Mouse (Mus musculus) intestine, embryonic 16.5 days (tissue): ENCODE measurements around the gene Xrra1. TPM values are rescaled to one million over a fixed set of nuclear protein-coding genes. Genes with fewer than 3 reads are reported as not detected.
A peak's percentile ranks its signal among the peaks of the same experiment; 100 is the strongest.
"Not testable (repeated sequence)": the region's sequence is repeated elsewhere in the genome, so short reads cannot be mapped to it uniquely, and the experiment has no call there.

ENCODE experiments used
- ATAC-seq: fragments of 200-750 bp; cut with Nextera tagmentation; 2 replicates; pipeline ENCODE4 v1.8.0; 2017; ENCODE audit warnings: moderate TSS enrichment, moderate library complexity
- H3K27ac ChIP-seq: fragments of 300-500 bp; sonication (generic); 2 replicates; pipeline ENCODE4 v1.5.1; 2014; ENCODE audit warnings: mild to moderate bottlenecking, low read length
- H3K27me3 ChIP-seq: fragments of 300-500 bp; sonication (generic); replicated peaks from 2 replicates; pipeline ENCODE4 v1.6.1; 2014; ENCODE audit warnings: low read length, control low read depth, mixed read lengths; ENCODE audit not compliant: control insufficient read depth, insufficient read depth
- H3K36me3 ChIP-seq: fragments of 300-500 bp; sonication (generic); 2 replicates; pipeline ENCODE4 v1.6.1; 2014; ENCODE audit warnings: low read length, control low read depth; ENCODE audit not compliant: control insufficient read depth, insufficient read depth
- H3K4me1 ChIP-seq: fragments of 300-500 bp; sonication (generic); 2 replicates; pipeline ENCODE4 v1.6.1; 2014; ENCODE audit warnings: low read length, control low read depth, mixed read lengths; ENCODE audit not compliant: control insufficient read depth, insufficient read depth
- H3K4me2 ChIP-seq: fragments of 300-500 bp; sonication (generic); 2 replicates; pipeline ENCODE4 v1.6.1; 2014; ENCODE audit warnings: low read depth, low read length, control low read depth
- H3K4me3 ChIP-seq: fragments of 300-500 bp; sonication (generic); 2 replicates; pipeline ENCODE4 v1.5.1; 2014; ENCODE audit warnings: mild to moderate bottlenecking, low read length
- H3K9ac ChIP-seq: fragments of 300-500 bp; sonication (generic); 2 replicates; pipeline ENCODE4 v1.6.1; 2014; ENCODE audit warnings: low read depth, low read length
- H3K9me3 ChIP-seq: fragments of 300-500 bp; sonication (generic); 2 replicates; pipeline ENCODE4 v1.6.1; 2016; ENCODE audit warnings: low read length, control low read depth; ENCODE audit not compliant: control insufficient read depth
- WGBS: fragments of 180-500 bp; shearing (Covaris S2); extraction: QIAGEN DNeasy Blood & Tissue Kit; methylation state at CpG from one replicate; pipeline ENCODE4 v1.1.7; 2014; 5-methylcytosine and 5-hydroxymethylcytosine counted together
- polyA plus RNA-seq: library from polyadenylated mRNA; unstranded; fragments of >200 nt; fragmentation: Nextera tagmentation; extraction: Ambion mirVana; gene quantifications from 2 replicates; pipeline ENCODE4 v1.2.1, GENCODE M21; 2015

Gene Xrra1
- polyA plus RNA-seq, 1 experiment from 2014 or later = 0.12 TPM

- Histone ChIP-seq H3K27me3 (no peaks in the 10 kb centered on the region), H3K9me3 (no peaks in the 10 kb centered on the region), H3K36me3 (peaks cover 25% of the 10 kb centered on the region), H3K9ac (no peak overlapping the region), H3K4me3 (no peak overlapping the region), H3K4me1 (no peaks in the 10 kb centered on the region), H3K4me2 (no peak overlapping the region), H3K27ac (no peak overlapping the region)
- no peak for ATAC-seq
- WGBS = 85% methylated on average over 9 of the region's 9 CpGs
Measured at GRCm38 (mm10) chr7:99947329-99947728, 88.4 kb downstream of the Xrra1 start.

GRCm38 (mm10) chr7:99953442-99954098, 94.7 kb downstream of the Xrra1 start:
- H3K36me3 ChIP-seq = no peaks in the 10 kb centered on the region
- H3K9ac ChIP-seq = no peak overlapping the region
- H3K27me3 ChIP-seq = no peaks in the 10 kb centered on the region
- no peaks in the 10 kb centered on the region for H3K4me1 ChIP-seq
- H3K27ac ChIP-seq = no peak overlapping the region
- WGBS = 80% methylated on average over 6 of the region's 6 CpGs
- no peaks in the 10 kb centered on the region for H3K9me3 ChIP-seq
- no peak overlapping the region for H3K4me3 ChIP-seq
- H3K4me2 ChIP-seq = no peak overlapping the region
- ATAC-seq = no peak

DNA sequence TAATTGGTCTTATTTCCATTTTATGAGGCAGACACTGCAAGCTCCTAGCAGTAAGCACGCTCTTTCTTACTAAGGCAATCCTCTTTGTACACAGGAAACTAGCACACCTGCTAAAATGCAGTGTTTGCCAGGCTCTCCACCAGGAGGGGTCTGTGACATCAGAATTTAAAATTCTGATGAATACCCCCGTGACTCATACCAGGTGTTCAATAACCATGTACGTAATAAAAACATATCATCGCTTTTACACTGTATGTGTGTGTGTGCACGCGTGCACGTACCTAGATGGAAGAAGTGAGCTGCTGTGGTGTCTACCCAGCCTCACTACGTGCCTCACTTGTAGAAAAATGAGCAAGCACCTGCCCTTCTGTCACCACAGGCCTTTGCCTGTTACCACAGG, 95.3 kb downstream of the Xrra1 start:
- Histone ChIP-seq H3K4me1 (no peaks in the 10 kb centered on the region), H3K27me3 (no peaks in the 10 kb centered on the region), H3K9me3 (no peaks in the 10 kb centered on the region), H3K4me2 (no peak overlapping the region), H3K4me3 (no peak overlapping the region), H3K36me3 (no peaks in the 10 kb centered on the region), H3K27ac (no peak overlapping the region), H3K9ac (no peak overlapping the region)
- ATAC-seq = no peak
- 91% methylated on average over 8 of the region's 8 CpGs for WGBS

DNA sequence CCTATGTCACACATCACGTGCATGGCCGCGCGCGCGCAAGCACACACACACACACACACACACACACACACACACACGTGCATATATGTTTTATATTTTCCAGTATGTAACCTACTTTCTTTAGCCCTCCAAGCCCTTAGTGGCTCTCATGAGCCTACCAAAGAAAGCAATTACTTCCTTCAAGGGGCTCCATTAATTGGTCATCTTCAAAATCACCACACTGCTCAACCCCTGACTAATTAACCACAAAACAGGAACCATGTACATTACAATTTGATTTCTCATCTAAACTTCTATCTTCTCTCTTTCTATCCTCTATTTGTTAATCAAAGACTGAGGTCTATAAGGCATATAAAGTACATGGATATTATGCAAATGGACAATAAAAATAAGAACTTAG, 97.2 kb downstream of the Xrra1 start:
- Histone ChIP-seq H3K27me3 (no peaks in the 10 kb centered on the region), H3K9me3 (no peaks in the 10 kb centered on the region)
- WGBS = 95% methylated on average over 7 of the region's 7 CpGs

DNA sequence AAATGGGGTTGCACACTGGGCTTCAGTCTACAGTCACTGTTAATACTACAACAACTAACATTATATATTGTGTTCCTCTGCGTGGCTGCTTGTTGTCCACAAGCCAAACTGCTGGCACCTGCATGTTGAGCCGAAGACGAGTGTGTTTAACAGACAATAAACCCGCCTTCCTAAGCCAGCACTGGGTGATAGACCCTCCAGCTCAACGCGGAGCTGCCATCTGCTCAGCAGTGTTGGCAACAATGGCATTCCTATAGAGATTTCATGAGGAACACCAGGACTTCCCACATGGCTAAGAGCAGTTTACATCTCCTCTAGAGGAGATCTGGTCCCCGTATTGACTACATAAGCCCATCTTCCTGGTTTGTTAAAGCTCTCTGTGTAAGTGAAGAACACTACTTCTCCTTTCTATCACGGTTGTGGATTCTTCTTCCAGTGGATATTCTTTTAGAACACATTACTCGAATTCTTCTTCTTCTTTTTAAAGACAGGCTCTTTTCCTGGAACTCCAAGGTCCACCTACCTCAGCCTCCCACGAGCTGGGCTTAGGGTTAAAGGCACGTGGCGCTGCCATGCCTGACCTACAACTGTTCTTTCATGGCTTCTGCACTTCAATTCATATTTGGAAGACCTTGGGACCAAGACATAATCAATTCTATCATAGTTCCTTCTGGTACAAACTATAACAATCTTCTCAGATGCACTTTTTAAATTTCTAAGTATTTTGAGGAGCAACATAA, 98.5 kb downstream of the Xrra1 start:
- no peak for ATAC-seq

More for the DNA sequence above, 97.2 kb downstream of the Xrra1 start:
- H3K36me3 ChIP-seq = no peaks in the 10 kb centered on the region
- no peak overlapping the region for H3K4me2 ChIP-seq
- H3K4me1 ChIP-seq = no peaks in the 10 kb centered on the region
- ATAC-seq = no peak
- no peak overlapping the region for H3K27ac ChIP-seq
- H3K4me3 ChIP-seq = no peak overlapping the region
- H3K9ac ChIP-seq = no peak overlapping the region

GRCm38 (mm10) chr7:99960571-99960970, 101.7 kb downstream of the Xrra1 start:
- H3K9ac ChIP-seq, H3K9me3 ChIP-seq, H3K36me3 ChIP-seq, H3K4me2 ChIP-seq, H3K27me3 ChIP-seq, ATAC-seq, H3K4me3 ChIP-seq, H3K27ac ChIP-seq: not testable (repeated sequence)
- H3K4me1 ChIP-seq = peaks cover 23% of the 10 kb centered on the region
- WGBS = 37% methylated on average over 2 of the region's 2 CpGs

More for the DNA sequence above, 98.5 kb downstream of the Xrra1 start:
- 76% methylated on average over 12 of the region's 12 CpGs for WGBS
- H3K36me3 ChIP-seq = no peaks in the 10 kb centered on the region
- no peak overlapping the region; the same call in 1 of the 2 replicates for H3K27ac ChIP-seq
- H3K9me3 ChIP-seq = no peaks in the 10 kb centered on the region
- no peak overlapping the region for H3K9ac ChIP-seq
- no peak overlapping the region for H3K4me3 ChIP-seq
- H3K27me3 ChIP-seq = no peaks in the 10 kb centered on the region
- peaks cover 3% of the 10 kb centered on the region for H3K4me1 ChIP-seq
- H3K4me2 ChIP-seq = no peak overlapping the region

GRCm38 (mm10) chr7:99961518-99961917, 102.6 kb downstream of the Xrra1 start:
- Histone ChIP-seq H3K4me1 (peaks cover 31% of the 10 kb centered on the region), H3K36me3 (no peaks in the 10 kb centered on the region), H3K9ac (no peak overlapping the region), H3K4me2 (no peak overlapping the region), H3K27me3 (no peaks in the 10 kb centered on the region), H3K9me3 (no peaks in the 10 kb centered on the region), H3K27ac (no peak overlapping the region), H3K4me3 (no peak overlapping the region)
- 78% methylated on average over 2 of the region's 2 CpGs for WGBS
- no peak for ATAC-seq

DNA sequence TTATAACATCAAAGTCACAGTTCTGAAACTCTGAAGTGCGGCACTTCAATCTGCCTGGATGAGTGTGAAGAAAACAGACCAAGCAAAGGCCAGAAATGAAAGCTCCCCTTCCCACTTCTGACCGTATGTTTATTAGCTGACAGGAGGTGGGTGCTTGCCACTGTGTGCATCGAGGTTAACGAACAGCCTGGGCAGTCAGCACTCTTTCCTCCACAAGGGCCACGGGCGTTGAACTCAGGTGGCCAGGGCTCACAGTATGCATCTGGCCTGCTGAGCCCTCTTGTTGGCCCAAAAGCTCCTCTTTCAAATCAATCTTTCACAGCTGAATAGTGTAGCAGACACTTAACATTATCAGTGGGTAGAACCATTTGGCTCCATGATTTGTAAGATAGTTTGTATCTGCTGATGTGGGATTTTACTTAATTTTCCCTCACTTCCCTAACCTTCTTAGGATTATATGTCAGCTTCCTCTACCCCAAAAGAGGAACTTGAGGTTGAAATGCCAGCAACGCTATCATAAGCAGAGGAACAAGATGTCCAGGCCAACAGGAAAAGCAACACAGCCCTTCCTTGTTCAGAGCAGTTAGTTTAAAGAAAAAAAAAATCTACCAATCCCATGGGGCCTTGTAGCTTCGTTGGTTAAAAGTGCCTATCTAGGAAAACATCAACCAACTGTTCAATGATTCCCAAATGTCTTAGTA, 103.8 kb downstream of the Xrra1 start:
- Histone ChIP-seq H3K27ac (no peak overlapping the region), H3K27me3 (no peaks in the 10 kb centered on the region), H3K36me3 (no peaks in the 10 kb centered on the region), H3K9ac (no peak overlapping the region), H3K9me3 (no peaks in the 10 kb centered on the region), H3K4me2 (no peak overlapping the region), H3K4me1 (peaks cover 33% of the 10 kb centered on the region), H3K4me3 (no peak overlapping the region)
- WGBS = 66% methylated on average over 8 of the region's 8 CpGs
- no peak for ATAC-seq

DNA sequence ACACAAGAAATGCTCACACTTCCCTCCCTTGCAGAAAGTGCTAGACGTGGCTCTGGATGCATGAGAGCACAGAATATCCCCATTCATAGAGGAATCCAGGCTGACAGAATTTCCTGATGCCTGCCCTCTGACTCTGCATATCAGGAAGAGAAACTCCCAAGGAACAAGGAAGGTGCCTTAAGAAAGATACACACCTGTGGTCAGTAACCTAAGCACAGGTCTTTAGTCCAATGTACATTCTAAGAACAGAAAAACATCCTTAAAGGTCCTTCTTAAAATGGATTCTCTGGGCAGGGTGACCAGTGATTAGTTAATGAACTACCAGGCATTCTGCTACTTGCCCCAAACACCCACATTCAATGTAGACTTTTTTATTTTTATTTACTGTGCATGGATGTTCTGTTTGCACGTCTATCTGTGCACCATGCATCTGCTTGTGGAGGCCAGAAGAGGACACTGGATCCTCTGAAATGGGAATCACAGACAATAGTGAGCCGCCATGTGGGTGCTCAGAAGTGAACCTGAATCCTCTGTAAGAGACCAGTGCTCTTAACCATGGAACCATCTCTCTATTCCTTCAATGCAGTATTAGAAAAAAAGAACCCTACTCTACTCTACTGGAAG, 104.4 kb downstream of the Xrra1 start:
- 0 out of 2 replicates have a peak overlapping the region, but pooled peaks have one; percentile 11 for H3K27ac ChIP-seq
- 66% methylated on average over 3 of the region's 3 CpGs for WGBS
- H3K36me3 ChIP-seq = no peaks in the 10 kb centered on the region
- H3K9ac ChIP-seq = no peak overlapping the region
- no peak for ATAC-seq
- H3K4me2 ChIP-seq = no peak overlapping the region
- no peaks in the 10 kb centered on the region for H3K9me3 ChIP-seq
- no peaks in the 10 kb centered on the region for H3K27me3 ChIP-seq
- peaks cover 33% of the 10 kb centered on the region for H3K4me1 ChIP-seq
- H3K4me3 ChIP-seq = no peak overlapping the region
